Mouse (Mus musculus) forebrain, embryonic 16.5 days (tissue): Measurements from ENCODE around the gene Trim25. TPM values are rescaled to one million over a fixed set of nuclear protein-coding genes. Genes with fewer than 3 reads are reported as not detected.
"Not testable (repeated sequence)": the region's sequence is repeated elsewhere in the genome, so short reads cannot be mapped to it uniquely, and the experiment has no call there.

Experiments
- ATAC-seq: fragments of 200-750 bp; cut with Nextera tagmentation; 2 replicates; pipeline ENCODE4 v1.8.0; 2017; ENCODE audit warnings: mild to moderate bottlenecking, moderate library complexity
- H3K27ac ChIP-seq: fragments of 300-500 bp; sonication (generic); 2 replicates; pipeline ENCODE4 v1.5.1; 2014; ENCODE audit warnings: low read length, control low read depth
- H3K27me3 ChIP-seq: fragments of 300-500 bp; sonication (generic); replicated peaks from 2 replicates; pipeline ENCODE4 v1.6.1; 2014; ENCODE audit warnings: low read length; ENCODE audit not compliant: control insufficient read depth, insufficient read depth
- H3K36me3 ChIP-seq: fragments of 300-500 bp; sonication (generic); 2 replicates; pipeline ENCODE4 v1.6.1; 2014; ENCODE audit not compliant: control insufficient read depth, insufficient read depth
- H3K4me1 ChIP-seq: fragments of 300-500 bp; sonication (generic); replicated peaks from 2 replicates; pipeline ENCODE4 v1.6.1; 2014; ENCODE audit warnings: low read length; ENCODE audit not compliant: control insufficient read depth, insufficient read depth
- H3K4me2 ChIP-seq: fragments of 300-500 bp; sonication (generic); 2 replicates; pipeline ENCODE4 v1.6.1; 2014; ENCODE audit warnings: mild to moderate bottlenecking, low read length, control low read depth
- H3K4me3 ChIP-seq: fragments of 300-500 bp; sonication (generic); replicated peaks from 2 replicates; pipeline ENCODE4 v1.5.1; 2014; ENCODE audit warnings: mild to moderate bottlenecking, low read length, control low read depth
- H3K9ac ChIP-seq: fragments of 300-500 bp; sonication (generic); replicated peaks from 2 replicates; pipeline ENCODE4 v1.6.1; 2014; ENCODE audit warnings: low read depth, low read length, control low read depth
- H3K9me3 ChIP-seq: fragments of 300-500 bp; sonication (generic); 2 replicates; pipeline ENCODE4 v1.6.1; 2016; ENCODE audit warnings: low read length; ENCODE audit not compliant: control insufficient read depth
- whole genome bisulfite sequencing: fragments of 180-500 bp; shearing (Covaris S2); extraction: QIAGEN DNeasy Blood & Tissue Kit; methylation state at CpG from one replicate; pipeline ENCODE4 v1.1.7; 2014; 5-methylcytosine and 5-hydroxymethylcytosine counted together
- polyA plus RNA-seq: library from polyadenylated mRNA; unstranded; fragments of >200 nt; fragmentation: Nextera tagmentation; extraction: Ambion mirVana; gene quantifications from 2 replicates; pipeline ENCODE4 v1.2.1, GENCODE M21; 2015

Gene Trim25
- polyA plus RNA-seq, 1 experiment from 2014 or later: 3.8 TPM

DNA sequence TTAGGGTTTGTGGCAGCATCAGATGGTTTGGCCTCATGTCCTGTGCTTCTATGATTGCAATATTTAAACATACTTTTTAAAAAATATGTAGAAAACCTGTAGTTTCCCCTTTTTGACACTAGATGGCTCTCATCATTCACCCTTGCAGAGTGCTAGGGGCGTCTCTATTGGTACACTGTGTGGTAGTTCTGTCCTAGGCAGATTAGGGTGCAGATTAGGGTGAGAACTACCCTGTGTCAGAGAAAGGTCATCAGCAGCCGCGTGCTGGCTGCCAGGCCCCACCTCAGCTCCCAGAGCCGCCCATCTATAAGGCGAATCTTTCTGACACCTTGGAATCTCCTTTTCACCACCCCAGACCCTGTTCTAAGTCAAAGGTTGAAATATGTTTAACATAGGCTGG, 9.6 kb upstream of the Trim25 start:
- Histone ChIP-seq H3K27ac (no peak overlapping the region), H3K27me3 (no peaks in the 10 kb centered on the region), H3K9me3 (no peaks in the 10 kb centered on the region), H3K4me3 (no peak overlapping the region), H3K36me3 (peaks cover 17% of the 10 kb centered on the region), H3K9ac (no peak overlapping the region), H3K4me1 (no peaks in the 10 kb centered on the region), H3K4me2 (no peak overlapping the region)
- WGBS: 73% methylated on average over 5 of the region's 5 CpGs
- ATAC-seq: peak; percentile 36; the same call in 1 of the 2 replicates

GRCm38 (mm10) chr11:88993186-88993585, 6.0 kb upstream of the Trim25 start:
- ATAC-seq: no peak
- 45% methylated on average over 7 of the region's 7 CpGs for WGBS
- Histone ChIP-seq H3K4me3 (no peak overlapping the region), H3K9ac (no peak overlapping the region), H3K36me3 (peaks cover 9% of the 10 kb centered on the region; the same call in 1 of the 2 replicates), H3K4me2 (no peak overlapping the region), H3K27me3 (no peaks in the 10 kb centered on the region), H3K9me3 (no peaks in the 10 kb centered on the region), H3K27ac (no peak overlapping the region), H3K4me1 (no peaks in the 10 kb centered on the region)

DNA sequence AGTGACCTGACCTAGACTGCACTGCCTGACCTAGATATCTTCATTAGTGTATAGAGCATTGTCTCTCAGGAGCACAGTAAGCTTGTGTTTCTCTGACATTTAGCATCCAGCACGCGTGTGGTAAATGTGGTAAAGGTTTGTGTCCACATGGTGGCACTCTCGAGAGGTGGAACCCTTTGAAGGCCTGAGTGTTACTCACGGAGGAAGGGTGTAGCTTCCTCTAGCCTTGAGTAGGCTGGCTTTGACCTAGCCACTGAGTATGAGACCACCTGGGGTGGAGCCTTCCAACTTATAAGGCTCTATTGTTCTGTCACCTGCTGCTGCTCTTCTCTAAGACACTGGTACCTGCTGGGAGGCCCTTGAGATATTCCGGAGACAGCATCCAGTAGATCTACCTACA, 5.6 kb upstream of the Trim25 start:
- H3K9ac ChIP-seq: no peak overlapping the region
- peaks cover 9% of the 10 kb centered on the region; the same call in 1 of the 2 replicates for H3K36me3 ChIP-seq
- no peak overlapping the region for H3K27ac ChIP-seq
- H3K27me3 ChIP-seq: peaks cover under 1% of the 10 kb centered on the region; the same call in 1 of the 2 replicates
- H3K4me2 ChIP-seq: no peak overlapping the region
- H3K9me3 ChIP-seq: no peaks in the 10 kb centered on the region
- WGBS: 12% methylated on average over 5 of the region's 5 CpGs
- ATAC-seq: no peak
- no peak overlapping the region for H3K4me3 ChIP-seq
- no peaks in the 10 kb centered on the region for H3K4me1 ChIP-seq

DNA sequence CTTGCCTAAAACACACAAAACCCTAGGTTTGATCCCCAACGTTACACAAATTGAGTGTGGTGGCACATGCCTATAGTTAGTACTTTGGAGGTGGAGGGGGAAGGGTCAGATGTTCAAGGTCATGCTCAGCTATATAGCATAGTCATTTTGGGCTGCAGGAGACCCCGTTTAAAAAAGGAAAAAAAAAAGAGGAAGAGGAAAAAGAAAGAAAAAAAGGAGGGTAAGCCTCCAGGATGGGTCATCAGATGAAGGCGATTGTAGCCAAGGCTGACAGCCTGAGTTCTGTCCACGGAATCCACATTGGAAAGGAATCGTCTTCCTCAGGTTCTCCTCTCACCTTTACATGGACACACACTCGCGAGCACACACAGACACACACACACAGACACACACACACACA, 4.7 kb upstream of the Trim25 start:
- Histone ChIP-seq H3K27me3 (peaks cover 9% of the 10 kb centered on the region), H3K9ac (no peak overlapping the region), H3K27ac (no peak overlapping the region), H3K4me1 (0 out of 2 replicates have a peak, but pooled peaks cover 4% of the 10 kb centered on the region), H3K9me3 (no peaks in the 10 kb centered on the region), H3K36me3 (peaks cover 9% of the 10 kb centered on the region; the same call in 1 of the 2 replicates), H3K4me3 (no peak overlapping the region), H3K4me2 (no peak overlapping the region)
- no peak for ATAC-seq
- WGBS: 90% methylated on average over 7 of the region's 7 CpGs

DNA sequence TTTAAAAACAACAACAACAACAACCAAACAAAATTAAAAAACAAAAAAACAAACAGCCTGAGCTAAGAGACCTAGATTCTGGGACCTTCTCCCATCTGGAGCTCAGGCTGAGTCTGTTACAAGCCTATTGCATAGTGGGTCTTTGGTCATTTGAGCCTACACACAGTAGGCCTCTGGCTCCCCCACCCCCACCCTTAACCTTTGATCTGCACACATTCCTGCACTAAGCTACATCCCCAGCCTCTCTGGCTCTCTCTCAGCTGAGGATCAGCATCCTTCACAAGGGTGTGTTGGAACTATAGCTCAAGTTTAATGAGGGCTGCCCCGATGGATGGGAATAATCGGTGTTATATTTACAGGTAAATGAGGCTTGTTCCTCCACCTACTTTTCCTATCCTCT, 3.6 kb upstream of the Trim25 start:
- Histone ChIP-seq H3K27me3 (peaks cover 18% of the 10 kb centered on the region), H3K4me1 (0 out of 2 replicates have a peak, but pooled peaks cover 6% of the 10 kb centered on the region), H3K4me2 (no peak overlapping the region), H3K9ac (no peak overlapping the region), H3K9me3 (no peaks in the 10 kb centered on the region), H3K27ac (no peak overlapping the region), H3K4me3 (no peak overlapping the region), H3K36me3 (peaks cover 8% of the 10 kb centered on the region; the same call in 1 of the 2 replicates)
- 95% methylated on average over 2 of the region's 2 CpGs for WGBS
- no peak for ATAC-seq

DNA sequence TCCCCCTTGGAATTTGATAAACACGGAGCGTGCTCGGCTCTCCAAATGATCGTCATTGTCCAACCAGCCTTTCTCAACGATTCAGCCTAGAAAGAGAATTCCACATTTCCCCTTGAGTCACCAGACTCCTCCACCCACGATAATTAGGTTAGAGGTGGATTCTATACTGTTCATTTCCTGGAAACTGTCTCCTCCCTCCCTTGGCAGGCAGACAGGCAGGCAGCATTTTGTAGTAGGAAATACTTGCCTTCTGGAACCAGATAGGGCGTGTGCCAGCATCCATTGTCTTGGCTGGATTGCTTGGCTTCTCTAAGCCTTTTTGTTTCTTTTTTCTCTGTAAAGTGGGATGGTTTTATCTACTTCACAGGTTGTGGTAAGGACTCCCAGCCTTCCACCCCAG, 2.7 kb upstream of the Trim25 start:
- peaks cover under 1% of the 10 kb centered on the region; the same call in 1 of the 2 replicates for H3K36me3 ChIP-seq
- no peak overlapping the region for H3K27ac ChIP-seq
- H3K4me1 ChIP-seq: 0 out of 2 replicates have a peak, but pooled peaks cover 6% of the 10 kb centered on the region
- WGBS: 78% methylated on average over 7 of the region's 7 CpGs
- H3K9ac ChIP-seq: no peak overlapping the region
- H3K4me3 ChIP-seq: no peak overlapping the region
- H3K9me3 ChIP-seq: no peaks in the 10 kb centered on the region
- no peak overlapping the region for H3K4me2 ChIP-seq
- H3K27me3 ChIP-seq: peaks cover 18% of the 10 kb centered on the region
- ATAC-seq: no peak

DNA sequence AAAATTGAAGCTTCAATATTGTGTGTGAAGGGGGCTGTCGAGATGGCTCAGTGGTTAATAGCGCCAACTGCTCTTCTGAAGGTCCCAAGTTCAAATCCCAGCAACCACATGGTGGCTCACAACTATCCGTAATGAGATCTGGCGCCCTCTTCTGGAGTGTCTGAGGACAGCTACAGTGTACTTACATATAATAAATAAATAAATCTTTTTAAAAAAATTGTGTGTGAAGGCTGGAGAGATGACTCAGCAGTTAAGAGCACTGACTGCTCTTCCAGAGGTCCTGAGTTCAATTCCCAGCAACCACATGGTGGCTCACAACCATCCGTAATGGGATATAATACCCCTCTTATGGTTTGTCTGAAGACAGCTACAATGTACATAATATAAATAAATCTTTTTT, 1.8 kb upstream of the Trim25 start:
- not testable (repeated sequence) for ATAC-seq, H3K9me3 ChIP-seq, H3K27ac ChIP-seq

DNA sequence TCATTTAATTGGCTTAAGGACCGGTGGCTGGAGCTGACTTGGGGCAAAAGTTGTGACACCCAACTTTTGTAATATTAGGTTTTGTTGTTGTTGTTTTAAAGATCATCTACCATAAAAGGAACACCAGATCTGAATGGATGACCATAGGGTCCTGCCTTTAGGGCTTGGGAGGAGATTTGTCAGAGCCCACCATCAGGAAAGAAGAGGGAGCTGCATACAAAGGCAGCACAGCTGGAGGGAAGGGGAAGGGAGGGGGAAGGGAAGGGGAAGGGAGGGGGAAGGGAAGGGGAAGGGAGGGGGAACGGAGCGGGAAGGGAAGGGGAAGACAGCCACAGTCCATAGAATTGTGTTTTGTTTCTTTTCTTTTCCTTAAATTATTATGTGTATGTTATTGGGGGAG, 770 bp upstream of the Trim25 start:
- no peak overlapping the region for H3K27ac ChIP-seq
- WGBS: 10% methylated on average over 3 of the region's 3 CpGs
- no peak overlapping the region for H3K4me2 ChIP-seq
- no peaks in the 10 kb centered on the region for H3K9me3 ChIP-seq
- H3K9ac ChIP-seq: no peak overlapping the region
- no peak for ATAC-seq
- no peak overlapping the region for H3K4me3 ChIP-seq
- H3K27me3 ChIP-seq: peaks cover 18% of the 10 kb centered on the region
- 0 out of 2 replicates have a peak, but pooled peaks cover 8% of the 10 kb centered on the region for H3K4me1 ChIP-seq
- no peaks in the 10 kb centered on the region for H3K36me3 ChIP-seq

More for the DNA sequence above, 1.8 kb upstream of the Trim25 start:
- not testable (repeated sequence) for H3K4me3 ChIP-seq, H3K4me2 ChIP-seq, H3K9ac ChIP-seq, H3K36me3 ChIP-seq, H3K4me1 ChIP-seq
- peaks cover 18% of the 10 kb centered on the region for H3K27me3 ChIP-seq
- 90% methylated on average over 5 of the region's 5 CpGs for WGBS

- Histone ChIP-seq H3K9me3 (no peaks in the 10 kb centered on the region), H3K9ac (peak overlapping the region; percentile 48)
- WGBS: 29% methylated on average over 33 of the region's 33 CpGs
Observed at GRCm38 (mm10) chr11:88999723-89000526, 749 bp downstream of the Trim25 start.

More at GRCm38 (mm10) chr11:88999723-89000526, 749 bp downstream of the Trim25 start:
- Histone ChIP-seq H3K27ac (no peak overlapping the region), H3K27me3 (peaks cover 18% of the 10 kb centered on the region), H3K4me2 (peak overlapping the region; percentile 47), H3K36me3 (no peaks in the 10 kb centered on the region), H3K4me1 (0 out of 2 replicates have a peak, but pooled peaks cover 8% of the 10 kb centered on the region), H3K4me3 (peak overlapping the region; percentile 45)
- no peak for ATAC-seq
